Mouse (Mus musculus) brain, embryonic 14.5 days (tissue): ENCODE results near the gene Sh3bp5.

Source experiments
- CTCF ChIP-seq: fragments of 200-500 bp; IDR thresholded peaks from 2 replicates; pipeline ENCODE4 v1.5.1; 2012; ENCODE audit warnings: inconsistent platforms, mild to moderate bottlenecking, moderate library complexity, borderline replicate concordance; ENCODE audit not compliant: insufficient read depth, insufficient read length; ENCODE audit errors: extremely low read depth
- POLR2A ChIP-seq: fragments of 200-500 bp; IDR thresholded peaks from 2 replicates; pipeline ENCODE4 v1.6.1; 2012; ENCODE audit warnings: mild to moderate bottlenecking, inconsistent platforms, borderline replicate concordance; ENCODE audit not compliant: poor library complexity, insufficient read depth, insufficient read length, severe bottlenecking; ENCODE audit errors: extremely low read depth

- TF ChIP-seq CTCF (0 out of 2 replicates have a peak, but pooled peaks have one; percentile 0), POLR2A (no peak)
Observed at GRCm38 (mm10) chr14:31435018-31435915, 611 bp downstream of the Sh3bp5 start.
